Comparison of ENCODE assay signal across 14 mouse cellular contexts in genomic region chr19:8758899-8759298, GRCm38 (mm10). TPM values are rescaled to one million over a fixed set of nuclear protein-coding genes. Genes with fewer than 3 reads are reported as not detected.
DNase-seq lines count a peak whose midpoint lies in the region; ATAC-seq and TF ChIP-seq lines count a peak whose summit lies in the region.
"Had no signal": no experiment of that assay in that cellular context is flagged by ENCODE, and none has a peak within 500 bp of the region (broad histone marks: within the 10 kb centered on the region; RNA-seq: fewer than 3 reads in every experiment).

No protein-coding gene starts in this region.

- TF ChIP-seq POLR2A in ES-Bruce4 (IDR thresholded peaks at IDR 0.05; ENCODE audit: insufficient read depth, low read length): no peak
- no peak for TF ChIP-seq POLR2A in limb, embryonic 14.5 days (IDR thresholded peaks at IDR 0.05; ENCODE audit: borderline replicate concordance, extremely low read depth, insufficient read depth, insufficient read length)

- DNase-seq in heart, adult 11 months: peak; percentile 57
- no peak for DNase-seq in heart, adult 9 months (ENCODE audit: low spot score in 2 of 2)
- DNase-seq in kidney, adult 9 months: no peak
- DNase-seq in limb, embryonic 14.5 days (ENCODE audit: low spot score): no peak
- no peak for DNase-seq in spleen, postnatal 14 days (ENCODE audit: low spot score in 2 of 2)
- DNase-seq: adrenal gland, postnatal 14 days; cerebellum, adult 11-12 months; heart, adult 2 months; lung, adult 2 months; thymus, postnatal 25 days had no signal

- H3K27me3 ChIP-seq in kidney, embryonic 15.5 days: no peaks in the 10 kb centered on the region
- no peaks in the 10 kb centered on the region for H3K27me3 ChIP-seq in ES-Bruce4 (ENCODE audit: control insufficient read depth, insufficient read depth, low read length, poor library complexity, severe bottlenecking)
- no peaks in the 10 kb centered on the region for H3K27me3 ChIP-seq in limb, embryonic 14.5 days (ENCODE audit: control insufficient read depth, insufficient read depth, low read length)

- H3K4me2 ChIP-seq in kidney, embryonic 15.5 days: peak overlapping the region; percentile 71; the same call in 1 of the 2 replicates
- H3K4me2 ChIP-seq in limb, embryonic 14.5 days (replicated peaks; ENCODE audit: low read depth, low read length, severe bottlenecking): no peak overlapping the region

- no peak overlapping the region for H3K9ac ChIP-seq in kidney, embryonic 15.5 days
- peak overlapping the region; percentile 95; the same call in 1 of the 2 replicates for H3K9ac ChIP-seq in ES-Bruce4 (ENCODE audit: low read depth, poor library complexity, severe bottlenecking)
- H3K9ac ChIP-seq in limb, embryonic 14.5 days (ENCODE audit: low read depth, low read length, severe bottlenecking): no peak overlapping the region

- H3K9me3 ChIP-seq in kidney, embryonic 15.5 days (replicated peaks): no peaks in the 10 kb centered on the region
- peaks cover 2% of the 10 kb centered on the region; the same call in 1 of the 2 replicates for H3K9me3 ChIP-seq in ES-Bruce4 (replicated peaks; ENCODE audit: control insufficient read depth, insufficient read depth, low read length, poor library complexity, severe bottlenecking)
- no peaks in the 10 kb centered on the region for H3K9me3 ChIP-seq in limb, embryonic 14.5 days (ENCODE audit: control insufficient read depth, low read length)

- no peak for TF ChIP-seq EP300 in ES-Bruce4 (IDR thresholded peaks at IDR 0.05; ENCODE audit: insufficient read depth, low read depth, low read length)

- 87% methylated on average over 2 of the region's 2 CpGs for WGBS in kidney, embryonic 15.5 days
- WGBS in limb, embryonic 14.5 days: 92% methylated on average over 2 of the region's 2 CpGs

- H3K27ac ChIP-seq in kidney, embryonic 15.5 days: no peak overlapping the region
- no peak overlapping the region for H3K27ac ChIP-seq in ES-Bruce4 (ENCODE audit: insufficient read depth, low read length)
- no peak overlapping the region for H3K27ac ChIP-seq in limb, embryonic 14.5 days (replicated peaks; ENCODE audit: low read depth, low read length)
- H3K27ac ChIP-seq: heart, adult 2 months; kidney, postnatal 0 days had no signal

- H3K4me1 ChIP-seq in kidney, embryonic 15.5 days: peaks cover 22% of the 10 kb centered on the region
- no peaks in the 10 kb centered on the region for H3K4me1 ChIP-seq in ES-Bruce4 (ENCODE audit: control insufficient read depth, insufficient read depth, low read length)
- H3K4me1 ChIP-seq in limb, embryonic 14.5 days (ENCODE audit: control insufficient read depth, insufficient read depth, low read length): peaks cover 6% of the 10 kb centered on the region; the same call in 1 of the 2 replicates

- H3K4me3 ChIP-seq in kidney, embryonic 15.5 days (replicated peaks): 0 out of 2 replicates have a peak overlapping the region, but pooled peaks have one; percentile 79
- H3K4me3 ChIP-seq in ES-Bruce4 (ENCODE audit: low read depth, low read length): no peak overlapping the region
- H3K4me3 ChIP-seq in limb, embryonic 14.5 days (replicated peaks; ENCODE audit: low read length): 0 out of 2 replicates have a peak overlapping the region, but pooled peaks have one; percentile 2
- H3K4me3 ChIP-seq: heart, adult 2 months had no signal

- no peak for TF ChIP-seq CTCF in ES-Bruce4 (IDR thresholded peaks at IDR 0.05; ENCODE audit: low read depth, low read length)

- peaks cover 40% of the 10 kb centered on the region for H3K36me3 ChIP-seq in kidney, embryonic 15.5 days
- peaks cover 20% of the 10 kb centered on the region for H3K36me3 ChIP-seq in ES-Bruce4 (ENCODE audit: control insufficient read depth, insufficient read depth, low read length, poor library complexity, severe bottlenecking)
- H3K36me3 ChIP-seq in limb, embryonic 14.5 days (ENCODE audit: control insufficient read depth, insufficient read depth, low read length): peaks cover 40% of the 10 kb centered on the region

- no peak for ATAC-seq in kidney, embryonic 15.5 days (replicated peaks; ENCODE audit: low FRiP score)
- no peak for ATAC-seq in limb, embryonic 14.5 days (ENCODE audit: low FRiP score, low read depth)
- ATAC-seq in monocyte, adult 5-6 weeks (replicated peaks; ENCODE audit: insufficient number of reproducible peaks, low FRiP score, low TSS enrichment, poor library complexity, severe bottlenecking): no peak

RNA-seq across cellular contexts. Expression of gene Nxf1, which starts 2.0 kb away (rescaled TPM):
- 183 and 189 TPM in 2 replicates for polyA plus RNA-seq in kidney, embryonic 15.5 days (2015; fragmentation: Nextera tagmentation; extraction: Ambion mirVana)
- polyA plus RNA-seq in ES-Bruce4 (2011; ENCODE audit: insufficient read depth, insufficient read length, low read depth, missing spikeins): 122 and 200 TPM in 2 replicates
- polyA plus RNA-seq in limb, embryonic 14.5 days (2012; rRNA removed): 263 and 265 TPM in 2 replicates
- polyA plus RNA-seq in limb, embryonic 14.5 days (2014; fragmentation: Nextera tagmentation; extraction: Ambion mirVana): 168 and 187 TPM in 2 replicates
- total RNA-seq in monocyte, adult 5-6 weeks (2017): 85.6 to 138 TPM (median 127 TPM) in 3 replicates

RNA-seq across cellular contexts. Expression of gene Tmem223, which starts 11.9 kb away (rescaled TPM):
- 206 and 220 TPM in 2 replicates for polyA plus RNA-seq in kidney, embryonic 15.5 days (2015; fragmentation: Nextera tagmentation; extraction: Ambion mirVana)
- polyA plus RNA-seq in ES-Bruce4 (2011; ENCODE audit: insufficient read depth, insufficient read length, low read depth, missing spikeins): 21.4 and 23.4 TPM in 2 replicates
- polyA plus RNA-seq in limb, embryonic 14.5 days (2012; rRNA removed): 192 and 275 TPM in 2 replicates
- 177 and 220 TPM in 2 replicates for polyA plus RNA-seq in limb, embryonic 14.5 days (2014; fragmentation: Nextera tagmentation; extraction: Ambion mirVana)
- total RNA-seq in monocyte, adult 5-6 weeks (2017): 10.2 to 19.0 TPM (median 12.6 TPM) in 3 replicates

RNA-seq across cellular contexts. Expression of gene Tmem179b, which starts 15.4 kb away (rescaled TPM):
- 83.6 and 85.6 TPM in 2 replicates for polyA plus RNA-seq in kidney, embryonic 15.5 days (2015; fragmentation: Nextera tagmentation; extraction: Ambion mirVana)
- 29.0 and 34.5 TPM in 2 replicates for polyA plus RNA-seq in ES-Bruce4 (2011; ENCODE audit: insufficient read depth, insufficient read length, low read depth, missing spikeins)
- 63.5 and 97.1 TPM in 2 replicates for polyA plus RNA-seq in limb, embryonic 14.5 days (2012; rRNA removed)
- polyA plus RNA-seq in limb, embryonic 14.5 days (2014; fragmentation: Nextera tagmentation; extraction: Ambion mirVana): 83.6 and 84.2 TPM in 2 replicates
- 86.6 to 115 TPM (median 101 TPM) in 3 replicates for total RNA-seq in monocyte, adult 5-6 weeks (2017)

RNA-seq across cellular contexts. Expression of gene Stx5a, which starts 17.7 kb away (rescaled TPM):
- polyA plus RNA-seq in kidney, embryonic 15.5 days (2015; fragmentation: Nextera tagmentation; extraction: Ambion mirVana): 132 and 145 TPM in 2 replicates
- 45.6 and 47.1 TPM in 2 replicates for polyA plus RNA-seq in ES-Bruce4 (2011; ENCODE audit: insufficient read depth, insufficient read length, low read depth, missing spikeins)
- polyA plus RNA-seq in limb, embryonic 14.5 days (2012; rRNA removed): 188 and 197 TPM in 2 replicates
- 161 and 174 TPM in 2 replicates for polyA plus RNA-seq in limb, embryonic 14.5 days (2014; fragmentation: Nextera tagmentation; extraction: Ambion mirVana)
- total RNA-seq in monocyte, adult 5-6 weeks (2017): 105 to 173 TPM (median 138 TPM) in 3 replicates

RNA-seq across cellular contexts. Expression of gene 1700092M07Rik, which starts 18.4 kb away (rescaled TPM):
- 2.0 and 2.6 TPM in 2 replicates for polyA plus RNA-seq in kidney, embryonic 15.5 days (2015; fragmentation: Nextera tagmentation; extraction: Ambion mirVana)
- polyA plus RNA-seq in ES-Bruce4 (2011; ENCODE audit: insufficient read depth, insufficient read length, low read depth, missing spikeins): 2.2 TPM in 1 of 2 replicates, not detected in the other
- 1.6 and 3.2 TPM in 2 replicates for polyA plus RNA-seq in limb, embryonic 14.5 days (2012; rRNA removed)
- 1.6 and 2.1 TPM in 2 replicates for polyA plus RNA-seq in limb, embryonic 14.5 days (2014; fragmentation: Nextera tagmentation; extraction: Ambion mirVana)
- total RNA-seq in monocyte, adult 5-6 weeks (2017): 1.9 to 2.8 TPM in 2 of 3 replicates, not detected in the other
- polyA plus RNA-seq: lung, adult 2 months had no signal
